Mouse (Mus musculus): ENCODE measurements around the gene Ndufaf8. TPM values are rescaled to one million over a fixed set of nuclear protein-coding genes. Genes with fewer than 3 reads are reported as not detected.
A peak's percentile ranks its signal among the peaks of the same experiment; 100 is the strongest.

Gene Ndufaf8
- polyA plus RNA-seq, 1 experiment, result 47.0 TPM

DNA sequence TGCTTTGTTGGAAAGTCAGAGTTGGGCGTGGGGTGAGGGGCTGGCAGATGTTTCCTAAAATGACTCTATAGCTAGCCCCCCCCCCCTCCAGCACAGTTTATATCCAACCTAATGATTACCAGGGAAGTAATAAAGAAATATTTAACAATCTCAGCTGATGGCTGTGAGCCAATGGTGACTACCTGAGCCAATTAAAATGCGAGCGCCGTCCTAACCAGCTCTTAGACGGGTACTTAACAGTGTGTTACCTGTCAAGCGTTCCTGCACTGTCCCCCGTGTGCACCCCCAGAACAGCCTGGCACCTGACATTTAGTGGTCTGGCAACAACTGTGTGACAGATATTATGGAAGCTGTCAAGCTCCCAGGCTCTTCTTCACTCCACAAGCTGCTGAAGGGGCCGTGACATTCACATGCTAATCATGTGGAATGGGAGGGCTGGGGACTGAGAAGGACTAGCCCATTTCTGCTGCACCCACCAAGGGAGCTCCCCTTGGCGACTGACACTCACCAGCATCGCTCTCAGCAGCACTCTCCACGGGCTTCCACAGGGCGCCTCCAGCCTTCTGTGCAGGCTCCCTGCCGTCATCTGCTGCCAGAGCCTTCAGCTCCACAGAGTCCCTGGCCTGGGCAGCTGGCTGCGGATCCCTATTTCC lies 11.0 kb downstream of the Ndufaf8 start:
- no peak for TF ChIP-seq CTCF (IDR thresholded peaks at IDR 0.05; ENCODE audit: control insufficient read depth, insufficient read depth, insufficient replicate concordance, low read depth, low read length)
- Histone ChIP-seq H3K36me3 (ENCODE audit: control insufficient read depth, insufficient read depth, low read length) (peaks cover 3% of the 10 kb centered on the region), H3K27me3 (ENCODE audit: control insufficient read depth, insufficient read depth, low read length) (no peaks in the 10 kb centered on the region)

DNA sequence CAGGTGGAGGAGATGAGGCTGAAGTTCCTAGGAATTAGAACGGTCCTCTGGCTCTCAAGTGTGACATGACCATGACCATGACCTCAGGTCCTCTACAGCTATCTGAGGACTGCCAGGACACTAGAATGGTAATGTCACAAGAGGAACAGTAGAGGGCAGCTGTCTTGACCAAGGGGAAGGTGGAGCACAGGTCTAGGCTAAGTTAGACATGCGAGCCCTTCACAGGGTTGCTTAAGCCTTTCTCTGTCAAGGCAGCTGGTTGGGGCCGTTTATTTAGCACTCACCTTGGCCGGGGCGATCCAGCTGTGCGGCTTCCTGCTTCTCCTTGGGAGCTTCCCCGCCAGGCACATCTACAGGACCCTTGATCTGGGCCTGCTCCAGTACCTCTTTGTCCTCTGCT lies 11.8 kb downstream of the Ndufaf8 start:
- TF ChIP-seq CTCF (IDR thresholded peaks at IDR 0.05; ENCODE audit: control insufficient read depth, insufficient read depth, insufficient replicate concordance, low read depth, low read length) (no peak), POLR2A (IDR thresholded peaks at IDR 0.05; ENCODE audit: control insufficient read depth, low read depth, low read length) (no peak)
- no peak overlapping the region for H3K27ac ChIP-seq (ENCODE audit: control insufficient read depth, insufficient read depth, low read depth, low read length)
- no peaks in the 10 kb centered on the region for H3K27me3 ChIP-seq (ENCODE audit: control insufficient read depth, insufficient read depth, low read length)
- peaks cover 3% of the 10 kb centered on the region for H3K36me3 ChIP-seq (ENCODE audit: control insufficient read depth, insufficient read depth, low read length)
- H3K4me1 ChIP-seq (ENCODE audit: control insufficient read depth, insufficient read depth, low read length), result no peaks in the 10 kb centered on the region
- no peak overlapping the region for H3K4me3 ChIP-seq (ENCODE audit: control insufficient read depth, low read depth, low read length)

More for the DNA sequence above, 11.0 kb downstream of the Ndufaf8 start:
- H3K4me3 ChIP-seq (ENCODE audit: control insufficient read depth, low read depth, low read length), result no peak overlapping the region
- no peak overlapping the region for H3K27ac ChIP-seq (ENCODE audit: control insufficient read depth, insufficient read depth, low read depth, low read length)
- H3K4me1 ChIP-seq (ENCODE audit: control insufficient read depth, insufficient read depth, low read length), result no peaks in the 10 kb centered on the region

DNA sequence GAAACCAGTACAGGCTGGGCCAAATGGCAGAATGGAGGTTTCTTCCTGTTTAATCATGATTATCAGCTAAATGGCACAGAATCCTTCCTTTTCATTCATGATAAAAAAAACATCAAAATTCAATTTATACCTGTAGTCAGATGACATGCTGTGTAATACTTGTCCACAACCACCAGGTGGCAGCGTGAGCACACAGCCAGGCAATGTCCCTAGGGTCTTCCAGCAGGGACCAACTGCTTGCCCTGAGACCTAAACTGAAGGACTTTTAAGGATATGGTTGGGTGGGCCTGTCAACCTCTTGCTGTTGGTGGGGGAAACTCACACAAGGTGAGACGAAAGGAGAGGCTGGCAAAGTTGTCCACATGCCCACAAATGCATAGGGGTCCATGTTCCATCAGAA lies 12.3 kb downstream of the Ndufaf8 start:
- Histone ChIP-seq H3K27me3 (ENCODE audit: control insufficient read depth, insufficient read depth, low read length) (no peaks in the 10 kb centered on the region), H3K4me1 (ENCODE audit: control insufficient read depth, insufficient read depth, low read length) (no peaks in the 10 kb centered on the region), H3K36me3 (ENCODE audit: control insufficient read depth, insufficient read depth, low read length) (peaks cover 2% of the 10 kb centered on the region; the same call in 1 of the 2 replicates), H3K27ac (ENCODE audit: control insufficient read depth, insufficient read depth, low read depth, low read length) (no peak overlapping the region), H3K4me3 (ENCODE audit: control insufficient read depth, low read depth, low read length) (no peak overlapping the region)
- TF ChIP-seq POLR2A (IDR thresholded peaks at IDR 0.05; ENCODE audit: control insufficient read depth, low read depth, low read length), result no peak
- peak; percentile 85; the same call in 1 of the 2 replicates for TF ChIP-seq CTCF (IDR thresholded peaks at IDR 0.05; ENCODE audit: control insufficient read depth, insufficient read depth, insufficient replicate concordance, low read depth, low read length)

DNA sequence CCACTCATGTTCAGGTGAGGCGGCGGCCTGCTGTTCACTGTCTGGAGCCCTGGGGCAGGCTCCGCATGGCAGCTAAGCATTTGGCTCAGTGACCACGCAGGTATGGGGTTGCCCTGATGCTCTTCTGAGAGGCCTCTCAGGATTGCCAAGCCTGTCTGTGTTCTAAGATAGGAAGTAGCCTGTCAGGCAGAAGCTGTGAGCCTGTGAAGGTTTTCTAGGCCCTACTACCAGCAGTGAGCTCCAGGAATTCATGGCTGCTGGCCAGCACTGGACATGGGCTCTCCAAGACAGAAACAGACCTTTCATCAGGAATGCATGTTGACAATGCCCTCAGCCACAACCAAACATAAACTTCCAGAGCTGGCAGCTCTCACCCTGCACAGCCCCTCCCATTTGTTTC lies 13.4 kb downstream of the Ndufaf8 start:
- H3K27ac ChIP-seq (ENCODE audit: control insufficient read depth, insufficient read depth, low read depth, low read length), result no peak overlapping the region
- peaks cover 2% of the 10 kb centered on the region; the same call in 1 of the 2 replicates for H3K36me3 ChIP-seq (ENCODE audit: control insufficient read depth, insufficient read depth, low read length)
- no peaks in the 10 kb centered on the region for H3K4me1 ChIP-seq (ENCODE audit: control insufficient read depth, insufficient read depth, low read length)
- no peaks in the 10 kb centered on the region for H3K27me3 ChIP-seq (ENCODE audit: control insufficient read depth, insufficient read depth, low read length)
- no peak overlapping the region for H3K4me3 ChIP-seq (ENCODE audit: control insufficient read depth, low read depth, low read length)
- TF ChIP-seq CTCF (IDR thresholded peaks at IDR 0.05; ENCODE audit: control insufficient read depth, insufficient read depth, insufficient replicate concordance, low read depth, low read length) (no peak), POLR2A (IDR thresholded peaks at IDR 0.05; ENCODE audit: control insufficient read depth, low read depth, low read length) (no peak)

DNA sequence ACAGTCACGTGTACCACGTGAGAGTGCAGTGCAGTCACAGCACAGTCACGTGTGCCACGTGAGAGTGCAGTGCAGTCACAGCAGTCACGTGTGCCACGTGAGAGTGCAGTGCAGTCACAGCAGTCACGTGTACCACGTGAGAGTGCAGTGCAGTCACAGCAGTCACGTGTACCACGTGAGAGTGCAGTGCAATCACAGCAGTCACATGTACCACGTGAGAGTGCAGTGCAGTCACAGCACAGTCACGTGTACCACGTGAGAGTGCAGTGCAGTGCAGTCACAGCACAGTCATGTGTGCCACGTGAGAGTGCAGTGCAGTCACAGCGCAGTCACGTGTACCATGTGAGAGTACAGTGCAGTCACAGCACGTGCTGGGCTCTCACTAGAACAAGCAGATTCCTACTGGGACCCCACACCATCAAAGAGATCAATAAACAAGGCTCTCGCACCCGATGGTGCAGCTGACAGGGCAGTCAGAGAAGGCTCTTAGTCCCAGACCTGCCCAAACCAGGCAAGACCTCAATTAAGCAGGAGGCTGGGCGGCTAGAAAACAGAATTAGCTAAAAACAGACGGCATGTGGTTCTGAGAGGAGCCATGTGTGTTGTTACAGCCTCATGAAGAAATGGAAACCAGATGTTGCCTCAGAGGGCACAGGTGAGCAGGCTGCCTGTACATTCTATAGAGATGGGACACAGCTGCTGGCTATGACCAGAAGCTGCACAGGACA lies 15.9 kb downstream of the Ndufaf8 start:
- no peak overlapping the region for H3K4me3 ChIP-seq (ENCODE audit: control insufficient read depth, low read depth, low read length)
- H3K4me1 ChIP-seq (ENCODE audit: control insufficient read depth, insufficient read depth, low read length), result no peaks in the 10 kb centered on the region
- H3K27me3 ChIP-seq (ENCODE audit: control insufficient read depth, insufficient read depth, low read length), result no peaks in the 10 kb centered on the region
- 0 out of 2 replicates have a peak, but pooled peaks cover 2% of the 10 kb centered on the region for H3K36me3 ChIP-seq (ENCODE audit: control insufficient read depth, insufficient read depth, low read length)
- H3K27ac ChIP-seq (ENCODE audit: control insufficient read depth, insufficient read depth, low read depth, low read length), result no peak overlapping the region
- TF ChIP-seq CTCF (IDR thresholded peaks at IDR 0.05; ENCODE audit: control insufficient read depth, insufficient read depth, insufficient replicate concordance, low read depth, low read length) (no peak), POLR2A (IDR thresholded peaks at IDR 0.05; ENCODE audit: control insufficient read depth, low read depth, low read length) (peak; percentile 20; the same call in 1 of the 2 replicates)

DNA sequence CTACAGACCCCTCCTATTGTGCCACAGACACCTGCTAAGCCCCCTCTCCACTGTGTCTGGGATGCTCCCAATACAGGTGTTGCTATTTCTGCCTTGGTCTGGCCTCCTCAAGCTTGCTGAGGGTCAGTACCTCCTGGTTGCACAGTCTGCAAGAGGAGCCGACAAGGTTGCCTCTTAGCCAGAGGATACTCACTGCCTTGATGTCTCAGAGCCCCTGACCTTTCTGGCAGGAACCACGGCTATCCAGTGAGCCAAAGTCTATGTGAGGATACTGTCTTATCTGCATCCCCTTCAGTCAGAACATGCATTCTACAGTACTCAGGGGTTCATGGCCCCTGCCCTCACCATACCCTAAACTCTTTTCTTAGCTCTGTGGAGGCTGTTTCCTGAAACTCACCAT lies 18.9 kb downstream of the Ndufaf8 start:
- no peaks in the 10 kb centered on the region; the same call in 1 of the 2 replicates for H3K36me3 ChIP-seq (ENCODE audit: control insufficient read depth, insufficient read depth, low read length)
- no peak for TF ChIP-seq CTCF (IDR thresholded peaks at IDR 0.05; ENCODE audit: control insufficient read depth, insufficient read depth, insufficient replicate concordance, low read depth, low read length)
- no peak for TF ChIP-seq POLR2A (IDR thresholded peaks at IDR 0.05; ENCODE audit: control insufficient read depth, low read depth, low read length)
- no peak overlapping the region for H3K4me3 ChIP-seq (ENCODE audit: control insufficient read depth, low read depth, low read length)
- no peaks in the 10 kb centered on the region for H3K4me1 ChIP-seq (ENCODE audit: control insufficient read depth, insufficient read depth, low read length)
- no peaks in the 10 kb centered on the region for H3K27me3 ChIP-seq (ENCODE audit: control insufficient read depth, insufficient read depth, low read length)
- no peak overlapping the region for H3K27ac ChIP-seq (ENCODE audit: control insufficient read depth, insufficient read depth, low read depth, low read length)

DNA sequence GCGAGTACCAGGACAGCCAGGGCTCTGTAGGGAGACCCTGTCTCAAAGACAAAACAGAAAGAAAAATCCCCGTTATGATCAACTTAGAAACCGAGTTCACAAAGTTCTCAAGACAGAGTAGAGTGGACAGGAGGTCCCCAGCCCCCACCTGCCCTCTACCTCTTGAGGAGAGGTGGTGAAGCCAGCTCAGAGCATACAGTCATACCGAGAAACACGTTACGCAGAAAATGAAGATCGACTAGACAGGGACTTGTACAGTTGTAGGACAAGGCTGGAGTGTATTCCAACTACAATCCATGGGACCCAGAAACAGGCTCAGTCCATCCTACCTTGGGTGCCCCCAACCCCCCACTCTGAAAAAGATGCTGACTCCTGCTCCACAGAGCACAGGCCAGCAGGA lies 20.4 kb downstream of the Ndufaf8 start:
- Histone ChIP-seq H3K27ac (ENCODE audit: control insufficient read depth, insufficient read depth, low read depth, low read length) (no peak overlapping the region), H3K27me3 (ENCODE audit: control insufficient read depth, insufficient read depth, low read length) (no peaks in the 10 kb centered on the region), H3K4me1 (ENCODE audit: control insufficient read depth, insufficient read depth, low read length) (no peaks in the 10 kb centered on the region), H3K4me3 (ENCODE audit: control insufficient read depth, low read depth, low read length) (no peak overlapping the region), H3K36me3 (ENCODE audit: control insufficient read depth, insufficient read depth, low read length) (peaks cover under 1% of the 10 kb centered on the region; the same call in 1 of the 2 replicates)
- no peak for TF ChIP-seq POLR2A (IDR thresholded peaks at IDR 0.05; ENCODE audit: control insufficient read depth, low read depth, low read length)
- no peak for TF ChIP-seq CTCF (IDR thresholded peaks at IDR 0.05; ENCODE audit: control insufficient read depth, insufficient read depth, insufficient replicate concordance, low read depth, low read length)

All from testis, adult 2 months (tissue).